Mouse (Mus musculus): Measurements from ENCODE around the gene Wdr74. TPM values are rescaled to one million over a fixed set of nuclear protein-coding genes. Genes with fewer than 3 reads are reported as not detected.
A peak's percentile ranks its signal among the peaks of the same experiment; 100 is the strongest.

Gene Wdr74
- polyA plus RNA-seq, 1 experiment: 57.3 TPM

GRCm38 (mm10) chr19:8788521-8788920 lies 52.9 kb downstream of the Wdr74 start:
- peak; percentile 53 for DNase-seq (ENCODE audit: low read depth)
- TF ChIP-seq POLR2A (IDR thresholded peaks at IDR 0.05; ENCODE audit: borderline replicate concordance, extremely low read depth, insufficient read depth, insufficient read length, poor library complexity, severe bottlenecking): no peak
- no peak for TF ChIP-seq CTCF (IDR thresholded peaks at IDR 0.05; ENCODE audit: borderline replicate concordance, extremely low read depth, insufficient read depth, insufficient read length)

- DNase-seq (ENCODE audit: low read depth): no peak
- TF ChIP-seq POLR2A (IDR thresholded peaks at IDR 0.05; ENCODE audit: borderline replicate concordance, extremely low read depth, insufficient read depth, insufficient read length, poor library complexity, severe bottlenecking) (no peak), CTCF (IDR thresholded peaks at IDR 0.05; ENCODE audit: borderline replicate concordance, extremely low read depth, insufficient read depth, insufficient read length) (no peak)
These were observed 53.5 kb downstream of the Wdr74 start for GRCm38 (mm10) chr19:8789171-8789570.

GRCm38 (mm10) chr19:8790171-8790570 lies 54.5 kb downstream of the Wdr74 start:
- no peak for DNase-seq (ENCODE audit: low read depth)
- TF ChIP-seq POLR2A (IDR thresholded peaks at IDR 0.05; ENCODE audit: borderline replicate concordance, extremely low read depth, insufficient read depth, insufficient read length, poor library complexity, severe bottlenecking): no peak
- TF ChIP-seq CTCF (IDR thresholded peaks at IDR 0.05; ENCODE audit: borderline replicate concordance, extremely low read depth, insufficient read depth, insufficient read length): no peak

Other genes with a start within 250 kb of the Wdr74 start
- 6.7 and 8.0 TPM in 2 replicates for gene Slc22a8, start 144.6 kb upstream of the Wdr74 start, polyA plus RNA-seq (2012; rRNA removed)
- 12.2 and 13.2 TPM in 2 replicates for gene Slc22a6, start 117.8 kb upstream of the Wdr74 start, polyA plus RNA-seq (2012; rRNA removed)
- gene Chrm1, start 72.0 kb upstream of the Wdr74 start, polyA plus RNA-seq (2012; rRNA removed): 1.5 and 2.5 TPM in 2 replicates
- 147 and 159 TPM in 2 replicates for gene Slc3a2, start 12.5 kb upstream of the Wdr74 start, polyA plus RNA-seq (2012; rRNA removed)
- 1.9 and 2.4 TPM in 2 replicates for gene 1700092M07Rik, start 4.9 kb downstream of the Wdr74 start, polyA plus RNA-seq (2012; rRNA removed)
- 117 TPM in 2 replicates for gene Stx5a, start 5.6 kb downstream of the Wdr74 start, polyA plus RNA-seq (2012; rRNA removed)
- 176 and 264 TPM in 2 replicates for gene Nxf1, start 21.2 kb downstream of the Wdr74 start, polyA plus RNA-seq (2012; rRNA removed)
- 224 and 402 TPM in 2 replicates for gene Tmem223, start 35.2 kb downstream of the Wdr74 start, polyA plus RNA-seq (2012; rRNA removed)
- 25.4 and 37.6 TPM in 2 replicates for gene Tmem179b, start 38.6 kb downstream of the Wdr74 start, polyA plus RNA-seq (2012; rRNA removed)
- gene Taf6l, start 50.6 kb downstream of the Wdr74 start, polyA plus RNA-seq (2012; rRNA removed): 27.6 and 29.8 TPM in 2 replicates
- gene Polr2g, start 62.8 kb downstream of the Wdr74 start, polyA plus RNA-seq (2012; rRNA removed): 112 and 163 TPM in 2 replicates
- 5.9 and 7.9 TPM in 2 replicates for gene Zbtb3, start 66.7 kb downstream of the Wdr74 start, polyA plus RNA-seq (2012; rRNA removed)
- 53.6 and 57.3 TPM in 2 replicates for gene Ttc9c, start 83.5 kb downstream of the Wdr74 start, polyA plus RNA-seq (2012; rRNA removed)
- gene Hnrnpul2, start 84.2 kb downstream of the Wdr74 start, polyA plus RNA-seq (2012; rRNA removed): 59.9 and 85.5 TPM in 2 replicates
- gene AC129217.1, start 93.9 kb downstream of the Wdr74 start, polyA plus RNA-seq (2012; rRNA removed): 1.1 TPM in 1 of 2 replicates, not detected in the other
- gene Bscl2, start 101.6 kb downstream of the Wdr74 start, polyA plus RNA-seq (2012; rRNA removed): 92.6 and 101 TPM in 2 replicates
- 187 and 233 TPM in 2 replicates for gene Gng3, start 103.4 kb downstream of the Wdr74 start, polyA plus RNA-seq (2012; rRNA removed)
- gene Lrrn4cl, start 114.9 kb downstream of the Wdr74 start, polyA plus RNA-seq (2012; rRNA removed): 0.90 and 1.4 TPM in 2 replicates
- gene Ubxn1, start 135.7 kb downstream of the Wdr74 start, polyA plus RNA-seq (2012; rRNA removed): 105 and 111 TPM in 2 replicates
- gene Uqcc3, start 145.1 kb downstream of the Wdr74 start, polyA plus RNA-seq (2012; rRNA removed): 45.4 and 46.9 TPM in 2 replicates
- 5.5 and 6.8 TPM in 2 replicates for gene Lbhd1, start 147.9 kb downstream of the Wdr74 start, polyA plus RNA-seq (2012; rRNA removed)
- not detected in 2 replicates for gene Gm49403, start 148.1 kb downstream of the Wdr74 start, polyA plus RNA-seq (2012; rRNA removed)
- 43.0 and 52.4 TPM in 2 replicates for gene 1810009A15Rik, start 153.0 kb downstream of the Wdr74 start, polyA plus RNA-seq (2012; rRNA removed)
- gene Gm49416, start 153.1 kb downstream of the Wdr74 start, polyA plus RNA-seq (2012; rRNA removed): 0.23 and 0.33 TPM in 2 replicates
- gene Ints5, start 157.2 kb downstream of the Wdr74 start, polyA plus RNA-seq (2012; rRNA removed): 31.4 and 37.1 TPM in 2 replicates
- gene Ganab, start 162.2 kb downstream of the Wdr74 start, polyA plus RNA-seq (2012; rRNA removed): 155 and 182 TPM in 2 replicates
- 136 and 174 TPM in 2 replicates for gene B3gat3, start 184.5 kb downstream of the Wdr74 start, polyA plus RNA-seq (2012; rRNA removed)
- gene Rom1, start 193.5 kb downstream of the Wdr74 start, polyA plus RNA-seq (2012; rRNA removed): 2.4 and 2.5 TPM in 2 replicates
- 14.7 and 17.5 TPM in 2 replicates for gene Eml3, start 193.7 kb downstream of the Wdr74 start, polyA plus RNA-seq (2012; rRNA removed)
- gene Mta2, start 206.0 kb downstream of the Wdr74 start, polyA plus RNA-seq (2012; rRNA removed): 35.1 and 57.9 TPM in 2 replicates
- 25.3 and 31.5 TPM in 2 replicates for gene Tut1, start 218.0 kb downstream of the Wdr74 start, polyA plus RNA-seq (2012; rRNA removed)
- 371 and 527 TPM in 2 replicates for gene Eef1g, start 231.2 kb downstream of the Wdr74 start, polyA plus RNA-seq (2012; rRNA removed)